Mouse (Mus musculus) CH12.LX (cell line): ENCODE data around the gene Gm30083. TPM values are rescaled to one million over a fixed set of nuclear protein-coding genes. Genes with fewer than 3 reads are reported as not detected.

Experiments
- DNase-seq: peaks from one replicate; pipeline ENCODE4 v3.0.0-alpha.2; 2013; ENCODE audit errors: extremely low read depth
- H3K27ac ChIP-seq: 2 replicates; pipeline ENCODE4 v1.5.1; 2012; ENCODE audit warnings: low read depth, mild to moderate bottlenecking, control low read depth, moderate library complexity; ENCODE audit not compliant: insufficient read depth
- H3K27me3 ChIP-seq: replicated peaks from 2 replicates; pipeline ENCODE3; 2012; ENCODE audit warnings: inconsistent platforms
- H3K36me3 ChIP-seq, 2 experiments: replicated peaks in 1 of 2; 2 replicates each; pipeline versions ENCODE3 to v1.6.1; 2012; ENCODE audit warnings: inconsistent platforms in 1 of 2, low read length in 1 of 2, mild to moderate bottlenecking in 1 of 2, mixed read lengths in 1 of 2, moderate library complexity in 1 of 2; ENCODE audit not compliant: control insufficient read depth in 1 of 2, insufficient read depth in 1 of 2
- H3K4me1 ChIP-seq, 2 experiments: 2 replicates each; pipeline ENCODE4 v1.6.1; 2012; ENCODE audit warnings: inconsistent platforms in 1 of 2, moderate library complexity in 1 of 2; ENCODE audit not compliant: insufficient read depth in 2 of 2, control insufficient read depth in 1 of 2
- H3K4me2 ChIP-seq: 2 replicates; pipeline ENCODE4 v1.6.1; 2012; ENCODE audit warnings: low read depth, mild to moderate bottlenecking, control low read depth; ENCODE audit not compliant: poor library complexity, insufficient read depth, severe bottlenecking
- H3K4me3 ChIP-seq, 3 experiments: fragments of 150-350 bp in 1 of 3; sonication (generic) in 1 of 3; replicated peaks in 1 of 3; 2 replicates each; pipeline versions ENCODE3 to v1.5.1; 2011 to 2012; ENCODE audit warnings: low read depth in 2 of 3, low read length in 2 of 3, mild to moderate bottlenecking in 2 of 3, moderate library complexity in 2 of 3, control low read depth in 1 of 3, improper control_type of control experiment in 1 of 3, inconsistent platforms in 1 of 3, mixed read lengths in 1 of 3; ENCODE audit not compliant: poor library complexity in 1 of 3
- H3K79me2 ChIP-seq: replicated peaks from 2 replicates; pipeline ENCODE4 v1.6.1; 2012; ENCODE audit warnings: mild to moderate bottlenecking, moderate library complexity; ENCODE audit not compliant: control insufficient read depth, poor library complexity, insufficient read depth, severe bottlenecking; ENCODE audit errors: extremely low read depth
- H3K9ac ChIP-seq: 2 replicates; pipeline ENCODE4 v1.6.1; 2012; ENCODE audit warnings: low read depth, mild to moderate bottlenecking, control low read depth, moderate library complexity; ENCODE audit not compliant: insufficient read depth
- H3K9me3 ChIP-seq: replicated peaks from 2 replicates; pipeline ENCODE3; 2012; ENCODE audit warnings: low read length, inconsistent platforms, mixed read lengths
- BHLHE40 ChIP-seq: IDR thresholded peaks from 2 replicates; pipeline ENCODE4 v1.6.1; 2011; ENCODE audit warnings: mild to moderate bottlenecking, low read depth, low read length, improper control_type of control experiment
- CHD1 ChIP-seq: IDR thresholded peaks from 2 replicates; pipeline ENCODE4 v1.6.1; 2012; ENCODE audit warnings: low read depth, low read length, improper control_type of control experiment, inconsistent platforms
- CTCF ChIP-seq, 2 experiments: IDR thresholded peaks in 1 of 2; conservative IDR thresholded peaks in 1 of 2; 2 replicates each; pipeline ENCODE4 v1.5.1; 2011 to 2012; ENCODE audit warnings: low read depth in 2 of 2, low read length in 2 of 2, improper control_type of control experiment in 1 of 2, inconsistent platforms in 1 of 2, mild to moderate bottlenecking in 1 of 2, moderate library complexity in 1 of 2
- E2F4 ChIP-seq: IDR thresholded peaks from 2 replicates; pipeline ENCODE4 v1.6.1; 2011; ENCODE audit warnings: low read depth, low read length, improper control_type of control experiment; ENCODE audit not compliant: insufficient replicate concordance
- ELF1 ChIP-seq: IDR thresholded peaks from 2 replicates; pipeline ENCODE4 v1.6.1; 2014; ENCODE audit warnings: low read depth, mild to moderate bottlenecking, inconsistent platforms, low read length, improper control_type of control experiment
- EP300 ChIP-seq: IDR thresholded peaks from 2 replicates; pipeline ENCODE4 v1.6.1; 2011; ENCODE audit warnings: low read length, improper control_type of control experiment
- ETS1 ChIP-seq: conservative IDR thresholded peaks from 2 replicates; pipeline ENCODE4 v1.6.1; 2012; ENCODE audit warnings: low read depth, mild to moderate bottlenecking, inconsistent platforms, low read length, improper control_type of control experiment, moderate library complexity
- HCFC1 ChIP-seq: IDR thresholded peaks from 2 replicates; pipeline ENCODE4 v1.6.1; 2012; ENCODE audit warnings: low read depth, mild to moderate bottlenecking, inconsistent platforms, low read length, improper control_type of control experiment
- IRF4 ChIP-seq: IDR thresholded peaks from 2 replicates; pipeline ENCODE4 v1.6.1; 2014; ENCODE audit warnings: low read depth, mild to moderate bottlenecking, inconsistent platforms, low read length, improper control_type of control experiment
- JUN ChIP-seq: IDR thresholded peaks from 2 replicates; pipeline ENCODE4 v1.6.1; 2011; ENCODE audit warnings: low read depth, mild to moderate bottlenecking, low read length, improper control_type of control experiment, moderate library complexity; ENCODE audit not compliant: insufficient read depth
- JUND ChIP-seq: conservative IDR thresholded peaks from 2 replicates; pipeline ENCODE4 v1.6.1; 2011; ENCODE audit warnings: low read depth, low read length, improper control_type of control experiment
- KAT2A ChIP-seq: IDR thresholded peaks from 2 replicates; pipeline ENCODE4 v1.6.1; 2012; ENCODE audit warnings: low read length, improper control_type of control experiment, inconsistent platforms; ENCODE audit not compliant: insufficient replicate concordance
- MAX ChIP-seq: IDR thresholded peaks from 2 replicates; pipeline ENCODE4 v1.6.1; 2011; ENCODE audit warnings: low read length, improper control_type of control experiment
- MEF2A ChIP-seq: IDR thresholded peaks from 2 replicates; pipeline ENCODE4 v1.6.1; 2014; ENCODE audit warnings: low read depth, mild to moderate bottlenecking, inconsistent platforms, low read length, improper control_type of control experiment, borderline replicate concordance
- MXI1 ChIP-seq: IDR thresholded peaks from 2 replicates; pipeline ENCODE4 v1.6.1; 2011; ENCODE audit warnings: mild to moderate bottlenecking, low read depth, low read length, improper control_type of control experiment
- MYC ChIP-seq: IDR thresholded peaks from 2 replicates; pipeline ENCODE4 v1.6.1; 2011; ENCODE audit warnings: low read depth, mild to moderate bottlenecking, improper control_type of control experiment, low read length
- NELFE ChIP-seq: IDR thresholded peaks from 2 replicates; pipeline ENCODE4 v1.6.1; 2011; ENCODE audit warnings: low read depth, low read length, improper control_type of control experiment
- NRF1 ChIP-seq: IDR thresholded peaks from 2 replicates; pipeline ENCODE4 v1.6.1; 2014; ENCODE audit warnings: low read depth, mild to moderate bottlenecking, inconsistent platforms, low read length, improper control_type of control experiment, moderate library complexity
- PAX5 ChIP-seq: IDR thresholded peaks from 2 replicates; pipeline ENCODE4 v1.6.1; 2012; ENCODE audit warnings: low read length, inconsistent platforms, mixed read lengths
- RAD21 ChIP-seq: IDR thresholded peaks from 2 replicates; pipeline ENCODE4 v1.6.1; 2011; ENCODE audit warnings: low read depth, mild to moderate bottlenecking, low read length, improper control_type of control experiment, moderate library complexity
- RCOR1 ChIP-seq: conservative IDR thresholded peaks from 2 replicates; pipeline ENCODE4 v1.6.1; 2012; ENCODE audit warnings: low read depth, mild to moderate bottlenecking, inconsistent platforms, low read length, improper control_type of control experiment
- SIN3A ChIP-seq: IDR thresholded peaks from 2 replicates; pipeline ENCODE4 v1.6.1; 2012; ENCODE audit warnings: low read length, improper control_type of control experiment, inconsistent platforms
- SMC3 ChIP-seq: IDR thresholded peaks from 2 replicates; pipeline ENCODE4 v1.6.1; 2011; ENCODE audit warnings: low read depth, low read length, improper control_type of control experiment
- TBP ChIP-seq: conservative IDR thresholded peaks from 2 replicates; pipeline ENCODE4 v1.6.1; 2011; ENCODE audit warnings: low read depth, low read length, improper control_type of control experiment
- TCF12 ChIP-seq: IDR thresholded peaks from 2 replicates; pipeline ENCODE4 v1.6.1; 2014; ENCODE audit warnings: low read depth, mild to moderate bottlenecking, inconsistent platforms, low read length, improper control_type of control experiment
- UBTF ChIP-seq: IDR thresholded peaks from 2 replicates; pipeline ENCODE4 v1.6.1; 2012; ENCODE audit warnings: low read depth, mild to moderate bottlenecking, inconsistent platforms, low read length, improper control_type of control experiment, moderate library complexity
- USF1 ChIP-seq: IDR thresholded peaks from 2 replicates; pipeline ENCODE4 v1.6.1; 2014; ENCODE audit warnings: low read depth, mild to moderate bottlenecking, inconsistent platforms, low read length, improper control_type of control experiment
- ZC3H11A ChIP-seq: IDR thresholded peaks from 2 replicates; pipeline ENCODE4 v1.6.1; 2012; ENCODE audit warnings: low read depth, mild to moderate bottlenecking, inconsistent platforms, low read length, improper control_type of control experiment
- ZKSCAN1 ChIP-seq: IDR thresholded peaks from 2 replicates; pipeline ENCODE4 v1.6.1; 2012; ENCODE audit warnings: low read depth, inconsistent platforms, low read length, improper control_type of control experiment, borderline replicate concordance
- ZMIZ1 ChIP-seq: IDR thresholded peaks from 2 replicates; pipeline ENCODE4 v1.6.1; 2012; ENCODE audit warnings: low read depth, mild to moderate bottlenecking, inconsistent platforms, low read length, improper control_type of control experiment
- ZNF384 ChIP-seq: IDR thresholded peaks from 2 replicates; pipeline ENCODE4 v1.6.1; 2012; ENCODE audit warnings: low read depth, low read length, improper control_type of control experiment, inconsistent platforms
- dilution Hi-C: fragments of 300-500 bp; cut with MboI; formaldehyde crosslinking; loops from 2 replicates; pipeline ENCODE4 v1.14.3; 2020; ENCODE audit warnings: low sequenced_read_pairs; ENCODE audit not compliant: extremely low pct_unique_long_range_greater_than_20kb, extremely low pct_ligation_motif_present
- in situ Hi-C: fragments of 300-500 bp; cut with MboI; formaldehyde crosslinking; loops from 3 replicates; pipeline ENCODE4 v1.14.3; 2019; ENCODE audit warnings: low sequenced_read_pairs, low pct_ligation_motif_present, low pct_unique_long_range_greater_than_20kb, mixed read lengths
- polyA plus RNA-seq: library from polyadenylated mRNA; unstranded; fragments of >175 nt; gene quantifications from 2 replicates; pipeline ENCODE4 v1.2.1, GENCODE M21; 2012; ENCODE audit warnings: low read depth; ENCODE audit not compliant: insufficient read length
- total RNA-seq, 2 experiments: library from RNA; depleted of rRNA; stranded (reverse); fragments of 300-350 nt in 1 of 2; fragments of >200 nt in 1 of 2; gene quantifications; 2 replicates each; pipeline ENCODE4 v1.2.3; 2012 to 2014

The Gm30083 gene
- total and polyA plus RNA-seq, 3 experiments, result not detected

GRCm38 (mm10) chr14:33953761-33954160 lies 61.2 kb downstream of the Gm30083 start, which contains the start of gene Rbp3:
Rbp3 (plus strand) TSS chr14:33954003.
- TF ChIP-seq SMC3, result no peak
- TF ChIP-seq ZC3H11A, result no peak
- no peak for TF ChIP-seq ELF1
- no peak for TF ChIP-seq HCFC1
- TF ChIP-seq ZMIZ1, result no peak
- TF ChIP-seq NELFE, result no peak
- no peak for TF ChIP-seq IRF4
- no peak for TF ChIP-seq JUN
- TF ChIP-seq EP300, result no peak
- TF ChIP-seq TCF12, result no peak
- TF ChIP-seq BHLHE40, result no peak
- no peak for TF ChIP-seq ZNF384
- TF ChIP-seq RCOR1, result no peak
- no peak for TF ChIP-seq JUND
- no peak for TF ChIP-seq MAX
- no peak for TF ChIP-seq CTCF (conservative IDR thresholded peaks at IDR 0.05 in 1 of 2, IDR thresholded peaks at IDR 0.05 in 1 of 2; ENCODE audit: low read depth in 2 of 2, low read length in 2 of 2)
- H3K4me3 ChIP-seq, result no peak within 1 kb of the TSS
- DNase-seq, result no peak
- dilution Hi-C loops, result no loop called here
- no peak within 1 kb of the TSS for H3K4me2 ChIP-seq
- in situ Hi-C loops, result no loop called here
- H3K27ac ChIP-seq, result no peak within 1 kb of the TSS
- no peak within 1 kb of the TSS for H3K9ac ChIP-seq
- no peaks in the 10 kb centered on the region for H3K79me2 ChIP-seq
- peaks cover 3 to 8% of the 10 kb centered on the region in 2 experiments; a peak in 2 of 4 replicates for H3K4me1 ChIP-seq
- H3K36me3 ChIP-seq, result no peaks in the 10 kb centered on the region
- no peaks in the 10 kb centered on the region for H3K27me3 ChIP-seq
- H3K9me3 ChIP-seq, result no peaks in the 10 kb centered on the region

GRCm38 (mm10) chr14:33952233-33952981 lies 62.6 kb downstream of the Gm30083 start:
- H3K79me2 ChIP-seq, result no peaks in the 10 kb centered on the region
- peak; percentile 46 for DNase-seq
- H3K9ac ChIP-seq, result no peak overlapping the region
- H3K4me3 ChIP-seq, result no peak overlapping the region
- peaks cover 3 to 8% of the 10 kb centered on the region in 2 experiments; a peak in 2 of 4 replicates for H3K4me1 ChIP-seq
- no peaks in the 10 kb centered on the region for H3K27me3 ChIP-seq
- dilution Hi-C loops (no loop called here), in situ Hi-C loops (no loop called here)
- no peaks in the 10 kb centered on the region for H3K9me3 ChIP-seq
- H3K4me2 ChIP-seq, result no peak overlapping the region
- no peak overlapping the region for H3K27ac ChIP-seq
- no peaks in the 10 kb centered on the region for H3K36me3 ChIP-seq
- no peak for TF ChIP-seq EP300
- TF ChIP-seq USF1, result no peak
- no peak for TF ChIP-seq E2F4
- TF ChIP-seq IRF4, result no peak
- TF ChIP-seq MXI1, result no peak
- TF ChIP-seq NRF1, result no peak
- TF ChIP-seq MYC, result no peak
- TF ChIP-seq ZC3H11A, result no peak
- no peak for TF ChIP-seq KAT2A
- no peak for TF ChIP-seq MEF2A
- peak; percentile 39 to 45; a peak in 3 of 4 replicates for TF ChIP-seq CTCF (conservative IDR thresholded peaks at IDR 0.05 in 1 of 2, IDR thresholded peaks at IDR 0.05 in 1 of 2; ENCODE audit: low read depth in 2 of 2, low read length in 2 of 2)
- no peak for TF ChIP-seq SMC3
- peak; percentile 10 for TF ChIP-seq RAD21
- no peak for TF ChIP-seq SIN3A
- TF ChIP-seq ETS1, result no peak
- no peak for TF ChIP-seq CHD1
- TF ChIP-seq UBTF, result no peak
- peak; percentile 58 for TF ChIP-seq ELF1
- TF ChIP-seq ZKSCAN1, result no peak
- no peak for TF ChIP-seq MAX
- TF ChIP-seq HCFC1, result no peak
- TF ChIP-seq PAX5, result no peak
- TF ChIP-seq TBP, result no peak
